Mouse (Mus musculus) brain, embryonic 18.5 days (tissue): ENCODE data around the gene Rbfox2.

Experiments used
- DNase-seq: peaks from one replicate; pipeline ENCODE4 v3.0.0-alpha.2; 2012; ENCODE audit warnings: low read depth, low spot score

Rbfox2 gene

DNA sequence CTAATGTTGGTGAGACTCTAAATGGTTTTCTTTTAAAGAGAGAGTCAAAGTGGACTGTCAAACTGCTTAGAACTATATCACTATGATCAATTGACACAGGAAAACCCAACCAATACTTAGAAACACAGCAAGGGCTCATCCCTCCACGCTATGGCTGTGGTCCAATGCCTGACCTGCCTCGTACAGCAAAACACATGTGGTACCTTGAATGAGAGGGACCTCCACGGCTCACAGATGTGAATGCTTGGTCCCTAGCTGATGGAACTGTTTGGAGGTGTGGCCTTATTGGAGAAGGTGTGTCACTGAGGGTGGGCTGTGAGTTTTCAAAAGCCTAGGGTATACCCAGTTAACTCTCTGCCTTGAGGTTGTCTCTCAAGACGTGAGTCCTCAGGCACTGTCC lies 159.9 kb downstream of the Rbfox2 start:
- no peak for DNase-seq

DNA sequence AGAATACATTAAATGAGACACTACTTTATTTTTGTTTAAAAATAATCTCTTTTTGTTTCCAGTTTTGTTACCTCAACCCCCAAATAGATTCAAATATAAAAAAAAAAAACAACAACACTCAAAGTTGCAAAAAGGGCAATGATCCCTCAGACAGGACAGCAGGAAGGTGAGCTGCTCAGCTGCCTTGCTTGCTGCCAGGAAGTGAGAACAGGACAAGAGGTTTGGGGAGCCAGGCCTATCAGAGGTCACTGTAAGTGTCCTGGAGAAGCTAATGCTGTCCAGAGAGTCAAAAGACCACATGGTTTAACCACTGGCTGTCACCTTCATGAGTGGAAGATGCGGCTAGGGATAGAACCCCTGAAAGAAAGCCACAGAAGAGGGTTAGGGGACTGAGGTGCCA lies 161.8 kb downstream of the Rbfox2 start:
- no peak for DNase-seq

DNA sequence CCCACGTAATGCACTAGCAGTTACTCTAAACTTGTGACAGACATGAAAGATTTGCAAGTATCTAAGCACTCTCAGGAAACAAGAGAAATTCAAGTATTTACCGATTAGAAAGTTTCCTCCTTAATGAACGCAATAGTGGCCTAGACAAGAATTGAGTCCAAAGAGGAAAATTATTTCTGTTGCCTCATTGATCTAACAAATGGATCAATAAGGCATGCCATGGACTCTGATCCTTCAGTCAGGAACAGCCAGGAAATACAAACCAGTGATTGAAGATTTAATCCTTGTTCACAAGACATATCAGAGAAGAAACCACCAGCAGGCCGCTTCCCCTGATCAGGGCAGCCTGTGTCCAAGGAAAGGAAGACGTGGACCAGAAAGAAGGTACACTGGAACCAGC lies 164.0 kb downstream of the Rbfox2 start:
- no peak for DNase-seq

DNA sequence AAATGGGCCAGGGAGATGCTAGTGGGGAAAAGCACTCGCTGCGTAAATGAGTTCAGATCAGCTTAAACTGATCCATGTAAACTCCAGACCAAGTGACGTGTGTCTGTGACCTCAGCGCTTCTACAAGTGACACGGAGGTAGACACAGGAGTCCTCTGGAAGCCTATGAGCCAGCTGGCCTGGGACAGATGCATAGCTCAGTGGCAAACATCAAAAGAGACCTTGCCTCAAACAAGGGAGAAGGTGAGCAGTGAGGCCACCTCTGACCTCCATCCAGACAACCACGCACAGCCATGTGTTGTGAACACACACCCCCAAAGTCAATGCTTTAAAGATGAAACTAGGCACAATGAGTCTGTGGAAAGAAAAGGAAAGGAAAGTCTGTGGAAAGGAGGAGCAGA lies 164.5 kb downstream of the Rbfox2 start:
- DNase-seq = no peak

DNA sequence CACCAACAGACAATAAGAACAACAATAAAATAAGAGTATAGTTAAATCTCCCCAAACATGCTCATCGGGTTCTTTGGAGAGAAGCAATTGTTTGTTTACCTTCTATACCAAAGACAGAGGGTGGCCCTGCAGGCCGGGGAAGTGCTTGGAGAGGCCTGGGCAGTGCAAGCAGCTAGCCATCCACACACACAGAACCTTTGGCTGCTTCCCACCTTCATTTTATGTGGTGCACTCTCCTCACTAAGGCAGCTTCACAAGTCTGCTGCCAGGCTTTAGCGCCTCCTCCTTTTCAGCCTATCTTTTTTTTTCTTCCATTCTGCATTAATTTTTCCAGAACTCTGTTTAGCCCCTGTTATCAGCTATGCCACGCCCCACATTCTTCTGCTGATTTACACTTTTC lies 165.1 kb downstream of the Rbfox2 start:
- no peak for DNase-seq

DNA sequence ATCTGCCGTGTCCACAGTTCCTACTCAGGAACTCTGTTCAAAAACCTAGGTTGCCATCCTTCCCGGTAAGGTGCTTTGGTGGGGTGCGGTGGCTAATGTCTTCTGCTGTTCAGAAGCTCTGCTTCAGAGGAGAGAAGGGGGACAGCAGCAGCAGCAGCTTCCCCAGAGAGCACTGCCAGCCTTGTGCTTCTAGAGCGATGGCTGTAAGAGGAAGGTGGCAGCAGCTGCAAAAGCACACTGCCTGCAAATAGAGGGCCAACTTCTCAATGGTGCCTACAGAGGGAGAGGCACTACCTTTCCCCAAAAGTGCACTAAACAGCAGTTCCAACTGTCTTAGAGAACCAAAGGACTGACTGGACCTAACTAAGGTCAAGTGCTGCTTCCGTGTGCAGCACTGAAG lies 168.5 kb downstream of the Rbfox2 start:
- no peak for DNase-seq

DNA sequence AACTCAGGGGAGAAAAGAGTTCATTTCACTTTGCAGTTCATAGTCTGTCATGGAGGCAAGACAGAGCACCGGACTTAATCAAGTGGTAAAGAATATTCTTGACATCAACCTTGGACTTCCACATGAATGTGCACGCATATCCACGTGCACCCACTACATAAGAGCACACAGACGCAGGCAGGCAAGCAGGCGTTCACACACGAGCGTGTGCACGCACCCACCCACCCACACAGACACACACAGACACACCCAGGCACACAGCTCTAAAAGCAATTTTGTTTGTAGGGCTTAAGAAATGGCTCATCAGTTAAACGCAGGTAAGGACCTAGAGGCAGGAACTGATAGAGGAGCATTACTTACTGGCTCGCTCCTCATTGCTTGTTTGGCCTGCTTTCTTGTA lies 172.3 kb downstream of the Rbfox2 start:
- no peak for DNase-seq

DNA sequence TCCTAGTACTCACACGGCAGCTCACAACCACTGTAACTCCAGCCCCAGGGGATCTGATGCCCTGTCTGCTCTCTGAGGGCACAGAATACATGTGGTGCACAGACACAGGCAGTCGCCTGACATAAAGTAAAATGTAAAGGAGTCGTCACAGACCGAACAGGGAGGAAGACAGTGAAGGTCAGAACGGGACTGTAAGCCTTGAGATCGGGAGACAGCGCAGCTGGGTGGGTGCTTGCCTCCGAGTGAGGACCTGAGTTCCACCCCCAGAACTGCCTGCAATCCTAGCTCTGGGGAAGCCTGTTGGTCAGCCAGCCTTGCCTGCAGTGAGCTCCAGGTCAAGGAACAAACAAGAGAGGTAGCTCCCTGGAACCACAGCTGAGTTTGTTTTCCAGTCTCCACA lies 177.7 kb downstream of the Rbfox2 start:
- no peak for DNase-seq

DNA sequence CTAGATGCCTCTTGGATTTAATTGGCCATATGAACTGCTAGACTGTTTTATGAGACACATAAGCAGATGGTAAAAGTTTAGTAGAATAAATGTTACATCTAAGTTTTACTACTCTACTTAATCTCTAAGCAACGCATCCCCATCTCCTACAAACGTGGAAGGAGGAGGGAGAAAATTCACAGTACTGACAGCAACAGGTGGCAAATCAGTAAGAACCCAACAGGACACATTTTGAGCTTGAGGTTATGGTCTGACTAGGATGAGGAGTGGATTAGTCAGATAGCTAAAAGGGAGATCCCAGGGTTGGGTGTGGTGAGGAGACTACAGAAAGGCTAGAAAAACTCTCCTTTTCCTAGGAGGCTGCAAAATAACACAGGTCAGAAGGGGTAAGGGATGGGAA lies 179.1 kb downstream of the Rbfox2 start:
- no peak for DNase-seq

DNA sequence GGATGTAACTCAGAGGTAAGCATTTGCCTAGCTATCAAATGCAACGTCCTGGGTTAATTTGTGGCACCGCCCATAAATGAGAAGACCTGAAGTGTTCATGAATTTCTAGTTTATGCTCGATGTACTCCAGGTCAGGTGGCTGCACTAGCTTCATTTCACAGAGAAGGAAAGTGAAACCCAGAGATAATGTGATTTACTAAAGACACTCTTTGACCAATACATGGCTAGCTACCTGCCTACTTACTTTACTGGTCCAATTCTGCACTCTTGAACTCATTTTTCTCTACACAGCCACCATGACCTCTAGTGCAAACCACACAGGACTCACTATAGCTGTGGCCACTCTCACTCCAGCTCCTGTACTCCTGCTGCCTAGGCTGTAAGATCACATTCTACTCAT lies 180.1 kb downstream of the Rbfox2 start:
- DNase-seq = no peak

DNA sequence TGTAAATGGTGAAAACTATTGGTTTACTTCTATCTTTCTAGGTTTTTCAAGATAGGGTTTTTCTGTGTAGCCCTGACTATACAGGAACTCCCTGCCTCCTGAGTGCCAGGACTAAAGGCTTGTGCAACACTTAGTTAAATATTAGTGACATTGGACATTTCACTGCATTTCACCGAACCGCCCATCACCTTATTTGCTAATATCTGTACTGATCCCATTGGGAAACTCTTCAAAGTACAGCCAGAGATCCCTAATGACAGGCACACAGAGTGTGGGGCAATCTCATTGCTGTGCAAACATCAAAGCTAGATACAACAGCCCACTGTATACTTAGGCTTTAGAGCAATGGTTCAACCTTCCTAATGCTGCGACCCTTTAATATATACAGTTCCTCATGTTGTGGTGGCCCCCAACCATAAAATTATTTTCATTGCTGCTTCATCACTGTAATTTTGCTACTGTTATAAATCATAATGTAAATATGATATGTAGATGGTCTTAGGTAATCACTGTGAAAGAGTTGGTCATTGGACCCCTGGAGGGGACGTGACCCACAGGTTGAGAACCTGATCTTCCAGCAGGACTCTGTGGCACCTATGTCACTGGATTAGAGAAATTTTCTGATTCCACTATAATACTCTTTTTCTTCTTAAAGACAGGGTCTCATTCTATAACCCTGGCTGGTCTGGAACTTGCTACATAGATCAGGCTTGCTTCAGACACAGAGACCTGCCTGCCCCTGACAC lies 182.3 kb downstream of the Rbfox2 start:
- DNase-seq = no peak

DNA sequence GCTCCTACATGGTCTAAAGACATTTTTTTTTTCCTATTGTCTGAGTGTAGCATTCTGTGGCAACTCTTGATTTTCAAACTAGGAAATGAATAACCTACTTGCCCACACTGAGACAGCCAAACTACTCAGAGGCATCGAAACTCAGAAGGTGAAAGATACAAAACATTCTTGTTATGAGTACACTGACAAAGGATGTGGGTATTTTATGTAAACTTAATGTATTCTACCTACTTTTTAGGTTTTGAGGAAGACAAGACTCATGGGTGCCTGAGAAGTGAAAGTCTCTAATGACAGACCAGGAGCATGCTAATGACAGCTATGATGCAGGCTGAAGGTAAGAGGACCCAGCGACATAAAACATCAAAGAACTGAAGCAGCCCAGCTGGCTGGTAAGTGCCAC lies 184.0 kb downstream of the Rbfox2 start:
- no peak for DNase-seq

DNA sequence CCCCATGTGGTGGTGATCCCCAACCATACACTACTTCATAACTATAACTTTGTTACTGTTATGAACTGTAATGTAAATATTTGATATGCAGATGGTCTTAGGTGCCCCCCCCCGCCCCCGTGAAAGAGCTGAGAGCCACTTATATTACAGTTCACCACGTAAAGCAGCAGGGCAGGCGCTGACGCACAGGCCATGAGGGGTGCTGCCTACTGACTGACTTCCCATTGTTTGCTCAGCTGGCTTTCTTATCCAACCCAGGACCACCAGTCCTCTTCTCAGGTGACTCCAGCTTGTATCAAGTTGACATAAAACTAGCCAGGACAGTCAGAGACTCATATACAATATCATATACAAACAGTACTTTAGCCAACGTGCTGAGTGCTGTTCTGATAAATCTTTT lies 184.6 kb downstream of the Rbfox2 start:
- no peak for DNase-seq

DNA sequence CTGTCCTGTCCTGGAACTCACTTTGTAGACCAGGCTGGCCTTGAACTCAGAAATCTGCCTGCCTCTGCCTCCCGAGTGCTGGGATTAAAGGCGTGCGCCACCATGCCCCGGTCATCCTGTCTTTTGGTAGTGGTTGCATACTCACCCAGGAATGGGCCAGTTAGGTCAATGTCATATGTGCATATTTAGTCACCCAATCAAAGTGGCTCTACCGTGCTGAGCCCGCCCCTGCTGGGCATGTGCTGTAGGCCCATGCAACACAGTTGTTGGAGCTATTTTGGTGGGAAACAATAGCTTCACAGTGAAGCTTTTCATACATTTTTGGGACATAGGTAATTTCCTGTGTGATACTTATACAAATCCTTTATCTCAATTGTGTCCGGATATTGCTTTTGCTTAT lies 187.1 kb downstream of the Rbfox2 start:
- no peak for DNase-seq

DNA sequence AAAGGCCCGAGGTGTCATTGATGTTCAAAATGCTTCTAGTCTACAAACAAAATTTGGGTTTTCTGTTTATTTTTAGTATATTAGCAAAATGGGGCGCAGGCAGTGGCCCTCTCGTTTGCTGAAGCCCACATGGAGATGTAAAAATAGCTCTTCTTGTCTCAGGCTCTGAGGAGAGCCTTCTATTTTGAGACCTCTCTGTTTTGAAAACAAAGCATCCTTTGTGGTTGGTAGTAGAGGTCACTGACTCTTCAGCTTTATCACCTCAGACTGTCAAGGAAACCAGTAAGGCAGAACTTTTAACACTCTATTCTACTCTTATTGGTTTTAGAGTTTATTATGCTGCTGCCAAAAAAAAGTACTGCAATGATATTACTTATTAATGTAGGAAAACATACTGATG lies 189.6 kb downstream of the Rbfox2 start:
- no peak for DNase-seq

DNA sequence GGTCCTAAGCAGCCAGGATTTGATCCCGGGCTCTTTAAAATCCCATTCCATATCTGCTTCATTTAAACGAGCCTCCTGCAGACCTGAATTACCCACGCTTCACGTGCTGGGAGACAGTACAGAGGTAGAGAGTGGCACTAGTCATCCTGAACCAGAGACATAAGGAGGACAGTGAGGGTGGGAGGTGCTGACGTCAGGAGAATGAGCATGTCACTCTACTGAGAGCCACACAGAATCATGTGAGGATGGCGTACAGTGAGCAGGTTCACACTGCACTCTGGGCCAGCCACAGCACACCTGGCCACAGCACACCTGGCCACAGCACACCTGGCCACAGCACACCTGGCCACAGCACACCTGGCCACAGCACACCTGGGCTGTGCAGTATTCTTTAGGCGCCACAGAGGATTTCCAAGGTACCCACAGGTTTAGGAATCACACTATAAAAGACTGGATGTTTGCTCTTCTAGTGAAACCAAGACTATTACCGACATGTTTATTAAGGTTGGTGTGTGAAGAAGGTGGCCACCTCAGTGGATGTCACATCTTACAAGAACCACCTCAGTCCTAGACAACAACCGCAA lies 190.6 kb downstream of the Rbfox2 start:
- DNase-seq = no peak

DNA sequence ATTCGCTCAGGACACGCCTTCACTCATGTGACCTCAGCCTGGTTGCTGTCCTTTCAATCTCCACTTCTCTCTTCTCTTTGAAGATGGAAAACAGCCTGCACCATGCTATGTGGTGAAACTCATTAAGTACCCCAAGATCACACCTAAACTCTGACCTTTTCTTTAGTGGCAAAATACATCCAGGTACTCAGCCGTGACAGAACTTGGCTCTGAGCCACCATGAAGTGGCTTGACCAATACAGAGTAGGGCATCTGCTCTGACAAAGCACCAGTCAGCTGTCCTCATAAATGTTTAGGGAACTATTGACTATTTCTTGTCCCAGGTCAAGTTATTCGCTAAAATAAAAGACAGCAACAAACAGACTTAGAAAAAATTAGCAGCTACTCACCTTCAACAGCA lies 191.3 kb downstream of the Rbfox2 start:
- DNase-seq = no peak

DNA sequence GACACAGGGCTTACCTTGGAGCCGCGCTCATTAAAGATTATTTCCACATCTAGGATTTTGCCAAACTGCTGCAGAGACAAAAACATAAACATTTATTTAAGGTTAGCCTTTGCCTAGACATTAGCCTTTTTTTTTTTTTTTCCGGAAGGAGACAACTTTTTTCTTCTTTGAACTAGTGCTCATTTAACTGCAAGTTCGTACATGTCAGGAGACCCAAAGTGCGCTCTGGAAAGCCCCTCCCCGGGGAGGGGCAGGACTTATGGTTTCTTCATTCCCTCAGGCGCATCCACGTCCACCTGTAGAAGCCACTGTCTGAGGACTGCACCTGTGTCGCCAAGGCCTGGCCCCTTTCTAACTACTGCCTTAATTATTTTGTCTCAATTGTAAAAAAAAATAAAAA lies 193.2 kb downstream of the Rbfox2 start:
- DNase-seq = no peak

DNA sequence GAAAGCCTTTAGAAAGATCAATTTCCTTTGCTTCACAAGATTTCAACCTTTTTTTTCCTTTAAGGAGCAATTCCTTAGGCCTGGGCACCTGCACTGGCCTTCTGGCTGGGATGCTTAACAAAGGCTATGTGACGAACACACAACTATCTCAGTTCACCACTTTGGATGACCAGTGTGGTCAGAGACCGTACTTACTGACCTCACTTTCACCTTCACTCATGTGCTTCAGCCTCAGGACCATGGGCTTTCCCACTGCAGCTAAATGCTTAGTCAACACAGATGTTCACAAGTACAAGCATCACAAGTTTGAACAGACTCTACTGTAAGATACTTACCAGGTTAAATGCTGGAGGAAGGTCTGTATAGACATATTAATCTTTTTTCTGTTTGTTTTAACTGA lies 194.4 kb downstream of the Rbfox2 start:
- DNase-seq = no peak

DNA sequence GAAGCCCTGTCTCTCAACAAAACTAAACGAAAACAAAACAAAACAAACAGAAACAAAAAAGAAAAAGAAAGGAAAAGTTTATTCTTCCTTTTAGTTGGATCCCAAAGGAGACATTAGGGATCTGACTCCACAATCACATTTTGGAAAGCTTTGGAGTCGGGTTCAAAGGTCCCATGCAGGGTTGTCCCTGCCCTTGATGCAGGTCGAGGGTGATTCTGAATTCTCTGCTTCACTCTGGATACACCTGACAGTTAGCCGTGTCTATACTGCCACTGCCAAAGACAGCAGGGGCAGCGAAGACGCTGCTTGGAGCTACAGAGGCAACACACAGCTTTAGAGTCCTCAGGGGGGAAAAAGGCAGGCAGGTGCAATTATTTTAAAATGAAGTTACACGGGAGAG lies 194.9 kb downstream of the Rbfox2 start:
- DNase-seq = no peak

DNA sequence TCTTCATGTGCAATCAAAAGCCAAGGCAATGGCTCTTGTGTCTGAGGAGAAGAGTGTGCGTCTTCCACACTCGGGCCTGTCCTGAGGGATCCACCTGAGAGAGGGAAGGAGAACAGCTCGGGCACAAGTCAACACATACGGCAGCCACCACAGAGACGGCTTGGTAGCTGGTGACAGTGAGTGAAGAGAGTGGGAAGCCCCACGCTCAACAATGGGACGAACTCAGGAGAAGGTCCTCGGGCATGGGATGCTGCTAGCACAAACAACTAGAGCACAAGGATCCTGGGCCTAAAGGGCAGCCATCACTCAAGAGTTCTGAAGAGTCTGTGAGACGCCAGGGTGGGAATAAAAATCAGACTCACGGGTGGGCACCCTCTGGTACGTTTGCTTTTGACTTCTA lies 196.4 kb downstream of the Rbfox2 start:
- no peak for DNase-seq

DNA sequence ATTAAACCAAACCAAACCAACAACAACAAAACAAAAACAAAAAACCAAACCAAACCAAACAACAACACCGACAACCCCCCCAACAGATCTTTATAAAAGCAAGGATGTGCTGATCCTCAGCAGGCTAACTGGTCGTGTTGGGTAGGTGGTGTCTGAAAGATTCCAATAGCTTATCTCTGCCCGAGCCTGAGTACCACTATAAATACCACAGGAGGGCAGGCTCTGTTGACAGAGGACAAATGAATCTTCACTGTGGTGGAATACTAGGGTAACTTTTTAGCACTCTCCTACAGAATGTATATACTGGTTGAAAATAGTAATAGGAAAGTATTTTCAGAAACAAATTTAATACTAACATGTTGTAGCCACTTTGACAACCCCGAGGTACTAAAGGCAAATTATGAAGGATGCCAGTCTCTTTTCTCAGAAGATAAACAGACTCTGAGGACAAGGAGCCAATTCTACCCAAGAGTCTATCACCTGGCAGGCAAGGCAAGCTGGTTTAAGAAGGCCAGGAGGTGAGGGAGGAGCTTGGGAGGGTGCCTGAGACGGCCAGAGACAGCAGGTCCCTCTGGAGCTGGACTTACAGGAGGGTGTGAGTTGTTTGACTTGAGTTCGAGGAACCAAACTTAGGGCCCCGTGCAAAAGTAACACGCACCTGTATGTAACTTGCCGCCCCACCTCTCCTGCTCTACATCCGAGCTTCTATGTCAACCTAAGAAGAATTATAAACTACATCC lies 199.5 kb downstream of the Rbfox2 start:
- no peak for DNase-seq

DNA sequence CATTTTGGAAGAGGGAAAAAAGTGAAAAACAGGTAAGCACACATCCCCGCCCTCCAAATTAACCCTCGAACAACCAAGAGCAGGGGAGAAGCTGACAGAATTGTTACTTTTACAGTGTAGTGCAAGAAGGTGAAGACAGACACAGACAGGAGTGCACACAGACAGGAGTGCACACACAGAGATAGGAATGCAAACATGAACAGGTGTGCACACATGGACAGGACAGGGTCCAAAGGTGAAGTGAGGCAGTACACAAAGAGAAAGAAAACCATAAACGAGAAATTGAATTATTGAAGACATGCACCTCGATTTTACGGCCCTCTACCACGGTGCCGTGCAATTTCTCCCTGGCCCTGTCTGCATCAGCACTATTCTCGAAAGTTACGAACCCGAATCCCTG lies 201.5 kb downstream of the Rbfox2 start:
- no peak for DNase-seq
